21 mouse cellular contexts compared by ENCODE assay signal in the genomic region with DNA sequence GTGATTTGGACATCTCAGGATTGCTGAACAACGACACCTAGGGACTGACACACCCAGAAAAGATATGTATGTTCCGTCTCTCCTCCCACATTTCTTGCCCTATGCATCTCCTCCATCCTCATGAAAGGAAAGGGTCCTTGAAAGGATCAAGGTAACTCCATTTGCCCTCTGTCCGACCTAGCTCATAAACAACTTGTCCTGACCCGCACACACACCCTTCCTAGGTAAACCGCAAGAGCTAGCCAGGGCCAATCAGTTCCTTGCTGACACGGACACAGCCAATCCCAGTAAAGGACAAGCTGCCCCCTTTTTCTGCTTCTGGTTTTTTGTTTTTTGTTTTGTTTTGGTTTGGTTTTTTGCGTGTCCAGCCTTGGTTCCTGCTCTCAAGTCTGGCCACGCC.
DNase-seq lines count a peak whose midpoint lies in the region; ATAC-seq and TF ChIP-seq lines count a peak whose summit lies in the region.
"Had no signal": no experiment of that assay in that cellular context is flagged by ENCODE, and none has a peak within 500 bp of the region (broad histone marks: within the 10 kb centered on the region; RNA-seq: fewer than 3 reads in every experiment).

No protein-coding gene starts in this region.

- H3K27ac ChIP-seq in ES-E14 (ENCODE audit: insufficient read depth, low read depth, low read length, poor library complexity, severe bottlenecking), result 0 out of 2 replicates have a peak overlapping the region, but pooled peaks have one; percentile 22
- H3K27ac ChIP-seq in hindbrain, postnatal 0 days, result no peak overlapping the region
- no peak overlapping the region for H3K27ac ChIP-seq in midbrain, embryonic 16.5 days (ENCODE audit: low read length)
- H3K27ac ChIP-seq: embryonic facial prominence, embryonic 13.5 days; embryonic facial prominence, embryonic 15.5 days; forebrain, embryonic 10.5 days; forebrain, embryonic 12.5 days had no signal

- no peak overlapping the region for H3K4me2 ChIP-seq in hindbrain, postnatal 0 days (ENCODE audit: low read depth, low read length)
- H3K4me2 ChIP-seq in midbrain, embryonic 16.5 days (ENCODE audit: low read length), result no peak overlapping the region
- H3K4me2 ChIP-seq: embryonic facial prominence, embryonic 13.5 days; embryonic facial prominence, embryonic 15.5 days; forebrain, embryonic 12.5 days had no signal

- TF ChIP-seq CTCF in hindbrain, postnatal 0 days (IDR thresholded peaks at IDR 0.05; ENCODE audit: low read depth), result no peak

- WGBS in hindbrain, postnatal 0 days, result 95% methylated on average over 8 of the region's 8 CpGs
- WGBS in midbrain, embryonic 16.5 days, result 93% methylated on average over 8 of the region's 8 CpGs

- H3K9ac ChIP-seq in ES-E14 (ENCODE audit: insufficient read depth, low read depth, low read length, poor library complexity, severe bottlenecking), result no peak overlapping the region
- no peak overlapping the region for H3K9ac ChIP-seq in hindbrain, postnatal 0 days (replicated peaks; ENCODE audit: low read length)
- no peak overlapping the region for H3K9ac ChIP-seq in midbrain, embryonic 16.5 days (ENCODE audit: low read depth, low read length)
- H3K9ac ChIP-seq: embryonic facial prominence, embryonic 13.5 days; embryonic facial prominence, embryonic 15.5 days; forebrain, embryonic 12.5 days had no signal

- no peaks in the 10 kb centered on the region for H3K27me3 ChIP-seq in hindbrain, postnatal 0 days (ENCODE audit: insufficient read depth, low read length)
- H3K27me3 ChIP-seq in midbrain, embryonic 16.5 days (ENCODE audit: control insufficient read depth, insufficient read depth, low read depth, low read length), result no peaks in the 10 kb centered on the region
- H3K27me3 ChIP-seq: embryonic facial prominence, embryonic 13.5 days; embryonic facial prominence, embryonic 15.5 days; forebrain, embryonic 12.5 days had no signal

- DNase-seq in ES-CJ7 (ENCODE audit: low read depth, low spot score) (peak; percentile 32), ES-E14 (ENCODE audit: low read depth, low spot score) (no peak), ZHBTc4 (ENCODE audit: low read depth, low spot score) (peak; percentile 61)
- DNase-seq in hindbrain, postnatal 0 days (ENCODE audit: low spot score), result no peak
- DNase-seq: adrenal gland, adult 8-10 months; adrenal gland, postnatal 14 days; cerebellum, adult 11 months; cerebellum, adult 18-20 months; cerebellum, adult 8-10 months; cerebellum, adult 9-11 months; cerebellum, postnatal 14 days; cerebellum, postnatal 36 days; embryo, embryonic 11 days had no signal

- H3K4me3 ChIP-seq in ES-E14 (ENCODE audit: insufficient read depth in 1 of 2, low read depth in 1 of 2, low read length in 2 of 2, poor library complexity in 1 of 2, severe bottlenecking in 1 of 2), result no peak overlapping the region
- no peak overlapping the region for H3K4me3 ChIP-seq in hindbrain, postnatal 0 days (ENCODE audit: low read length)
- no peak overlapping the region for H3K4me3 ChIP-seq in midbrain, embryonic 16.5 days (ENCODE audit: low read depth, low read length)
- H3K4me3 ChIP-seq: embryonic facial prominence, embryonic 13.5 days; embryonic facial prominence, embryonic 15.5 days; erythroblast, embryonic 14.5 days; forebrain, embryonic 10.5 days; forebrain, embryonic 12.5 days had no signal

- no peaks in the 10 kb centered on the region for H3K36me3 ChIP-seq in ES-E14 (ENCODE audit: control insufficient read depth, insufficient read depth, low read length, poor library complexity, severe bottlenecking)
- no peaks in the 10 kb centered on the region for H3K36me3 ChIP-seq in hindbrain, postnatal 0 days (ENCODE audit: insufficient read depth, low read length)
- no peaks in the 10 kb centered on the region for H3K36me3 ChIP-seq in midbrain, embryonic 16.5 days (ENCODE audit: control insufficient read depth, insufficient read depth, low read length)
- H3K36me3 ChIP-seq: embryonic facial prominence, embryonic 13.5 days; embryonic facial prominence, embryonic 15.5 days; forebrain, embryonic 10.5 days; forebrain, embryonic 12.5 days had no signal

- in situ Hi-C loops in ES-E14 (cut with MboI; ENCODE audit: low sequenced_read_pairs in 2 of 2, unreplicated experiment in 2 of 2), result no loop called here

- no peaks in the 10 kb centered on the region for H3K9me3 ChIP-seq in ES-E14 (ENCODE audit: control insufficient read depth, insufficient read depth, low read depth, low read length)
- H3K9me3 ChIP-seq in hindbrain, postnatal 0 days (ENCODE audit: low read length), result peaks cover 2% of the 10 kb centered on the region; the same call in 1 of the 2 replicates
- no peaks in the 10 kb centered on the region for H3K9me3 ChIP-seq in midbrain, embryonic 16.5 days (replicated peaks; ENCODE audit: control insufficient read depth, low read length, poor library complexity, severe bottlenecking)
- H3K9me3 ChIP-seq: embryonic facial prominence, embryonic 13.5 days; embryonic facial prominence, embryonic 15.5 days; forebrain, embryonic 10.5 days; forebrain, embryonic 12.5 days had no signal

- ATAC-seq in hindbrain, postnatal 0 days, result no peak
- no peak for ATAC-seq in midbrain, embryonic 16.5 days
- ATAC-seq: forebrain, embryonic 14.5 days; forebrain, embryonic 16.5 days had no signal

- peaks cover 0 to 3% of the 10 kb centered on the region in 2 experiments; a peak in 1 of 4 replicates for H3K4me1 ChIP-seq in ES-E14 (ENCODE audit: control insufficient read depth in 2 of 2, insufficient read depth in 2 of 2, low read length in 2 of 2, poor library complexity in 1 of 2)
- no peaks in the 10 kb centered on the region for H3K4me1 ChIP-seq in hindbrain, postnatal 0 days (ENCODE audit: insufficient read depth, low read length)
- H3K4me1 ChIP-seq in midbrain, embryonic 16.5 days (ENCODE audit: control insufficient read depth, insufficient read depth, low read length), result no peaks in the 10 kb centered on the region
- H3K4me1 ChIP-seq: embryonic facial prominence, embryonic 13.5 days; embryonic facial prominence, embryonic 15.5 days; forebrain, embryonic 10.5 days; forebrain, embryonic 12.5 days had no signal

TF ChIP-seq in ES-E14, 5 proteins besides CTCF, POLR2A, EP300 and RAD21:
- TF ChIP-seq ZNF384 (IDR thresholded peaks at IDR 0.05; ENCODE audit: low read depth, low read length) (no peak), MAFK (IDR thresholded peaks at IDR 0.05; ENCODE audit: insufficient read depth, low read depth, low read length) (no peak), ZC3H11A (IDR thresholded peaks at IDR 0.05; ENCODE audit: borderline replicate concordance, low read depth, low read length) (no peak), CHD2 (IDR thresholded peaks at IDR 0.05; ENCODE audit: low read depth, low read length) (no peak), HCFC1 (IDR thresholded peaks at IDR 0.05; ENCODE audit: borderline replicate concordance, insufficient read depth, low read length) (no peak)

Comparison
In these comparisons a context has a peak if more than half of its experiments do, and no peak if none do; other contexts are left out.
1. DNase-seq: peak in ES-CJ7 (single experiment) and ZHBTc4 (single experiment); none in ES-E14 (single experiment) and hindbrain, postnatal 0 days (single experiment).